Mouse (Mus musculus) liver, adult 2 months (tissue): ENCODE results near the gene Mrps23.

Experiments
- CTCF ChIP-seq: fragments of 200-500 bp; IDR thresholded peaks from 2 replicates; pipeline ENCODE4 v1.5.1; 2011; ENCODE audit warnings: low read depth, low read length, control low read depth
- POLR2A ChIP-seq: fragments of 200-500 bp; IDR thresholded peaks from 2 replicates; pipeline ENCODE4 v1.6.1; 2011; ENCODE audit warnings: low read length, control low read depth; ENCODE audit not compliant: insufficient read depth; ENCODE audit errors: extremely low read depth

GRCm38 (mm10) chr11:88227001-88227957 is 23.1 kb downstream of the Mrps23 start:
- TF ChIP-seq POLR2A (no peak), CTCF (no peak)
